Mouse (Mus musculus): Measurements from ENCODE around the gene Olfr1282. TPM values are rescaled to one million over a fixed set of nuclear protein-coding genes. Genes with fewer than 3 reads are reported as not detected.
"Not testable (repeated sequence)": the region's sequence is repeated elsewhere in the genome, so short reads cannot be mapped to it uniquely, and the experiment has no call there.

Gene Olfr1282
- not detected in 2 replicates for polyA plus RNA-seq (2012)

DNA sequence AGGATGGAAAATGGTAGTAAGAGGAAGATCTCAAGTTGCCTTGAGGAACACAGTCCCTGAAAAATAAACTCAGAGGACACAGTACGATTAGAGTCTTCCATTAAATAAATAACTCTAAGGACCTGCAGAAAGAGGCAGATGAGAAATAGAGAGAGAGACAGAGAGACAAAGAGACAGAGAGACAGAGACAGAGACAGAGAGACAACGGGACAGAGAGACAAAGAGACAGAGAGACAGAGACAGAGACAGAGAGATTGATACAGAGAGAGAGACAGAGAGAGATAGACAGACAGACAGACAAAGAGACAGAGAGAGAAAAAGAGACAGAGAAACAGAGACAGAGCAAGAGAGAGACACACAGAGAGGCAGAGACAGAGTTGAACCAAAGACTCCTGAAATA is at the start of gene Olfr1282:
Gene Olfr1282, minus strand, starts transcription at position 101 of the 400 bp plus-strand sequence.
- 0 out of 2 replicates have a peak, but pooled peaks cover 2% of the 10 kb centered on the region for H3K9me3 ChIP-seq (ENCODE audit: control insufficient read depth, low read length)
- H3K27me3 ChIP-seq (ENCODE audit: control insufficient read depth), result no peaks in the 10 kb centered on the region
- no peak within 1 kb of the TSS for H3K4me3 ChIP-seq (replicated peaks)
- no peak for TF ChIP-seq GATA1 (IDR thresholded peaks at IDR 0.05; ENCODE audit: low read length)
- no peak for TF ChIP-seq TAL1 (IDR thresholded peaks at IDR 0.05; ENCODE audit: low read length)
- no peaks in the 10 kb centered on the region for H3K4me1 ChIP-seq (ENCODE audit: control insufficient read depth)
- H3K36me3 ChIP-seq (ENCODE audit: control insufficient read depth), result no peaks in the 10 kb centered on the region

DNA sequence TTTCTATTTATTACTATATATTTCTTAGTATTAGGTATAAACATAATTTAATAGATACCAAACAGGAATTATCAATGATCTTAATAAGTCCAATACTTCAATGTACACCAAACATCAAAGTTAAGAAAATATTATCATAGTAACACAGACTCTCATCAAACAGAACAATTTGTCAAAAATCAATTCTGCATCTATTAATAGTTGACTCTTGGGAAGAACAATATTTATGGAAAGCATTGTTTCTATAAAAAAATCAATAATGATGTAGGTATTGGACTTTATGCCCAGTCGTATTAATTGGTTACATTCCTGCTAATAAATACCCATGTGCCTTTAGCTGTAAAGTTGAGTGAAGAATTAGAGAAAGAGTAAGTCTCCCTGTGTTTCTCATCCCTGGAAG is 39.3 kb upstream of the Olfr1282 start, which contains the start of gene Olfr1284:
Gene Olfr1284, plus strand, starts transcription at position 301 of the 400 bp plus-strand sequence.
- TF ChIP-seq GATA1 (IDR thresholded peaks at IDR 0.05; ENCODE audit: low read length), result no peak
- no peak for TF ChIP-seq TAL1 (IDR thresholded peaks at IDR 0.05; ENCODE audit: low read length)
- H3K4me1 ChIP-seq (ENCODE audit: control insufficient read depth), result no peaks in the 10 kb centered on the region
- H3K4me3 ChIP-seq (replicated peaks), result no peak within 1 kb of the TSS
- peaks cover 4% of the 10 kb centered on the region for H3K9me3 ChIP-seq (ENCODE audit: control insufficient read depth, low read length)
- no peaks in the 10 kb centered on the region for H3K36me3 ChIP-seq (ENCODE audit: control insufficient read depth)
- no peaks in the 10 kb centered on the region for H3K27me3 ChIP-seq (ENCODE audit: control insufficient read depth)

DNA sequence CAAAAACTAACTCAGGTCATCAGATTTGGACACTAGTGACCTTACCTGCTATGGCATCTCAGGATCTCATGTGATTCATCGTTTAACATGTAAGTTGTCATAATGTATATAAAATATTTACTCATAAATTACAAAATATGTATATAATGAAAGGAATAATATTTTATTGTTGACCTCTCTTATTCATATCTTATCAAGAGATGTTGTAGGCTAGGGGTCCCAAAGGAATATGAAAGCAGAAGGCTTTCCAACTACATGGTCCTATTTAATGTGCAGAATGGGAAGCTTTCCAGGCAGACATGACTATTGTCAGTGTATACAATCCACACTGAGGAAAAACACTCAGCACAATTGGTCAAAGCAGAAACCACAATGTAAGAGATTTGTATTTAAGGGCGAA is 30.6 kb upstream of the Olfr1282 start, which contains the start of gene Olfr1283:
Gene Olfr1283, plus strand, starts transcription at position 301 of the 400 bp plus-strand sequence.
- no peak for TF ChIP-seq TAL1 (IDR thresholded peaks at IDR 0.05; ENCODE audit: low read length)
- TF ChIP-seq GATA1 (IDR thresholded peaks at IDR 0.05; ENCODE audit: low read length), result no peak
- H3K4me3 ChIP-seq (replicated peaks), result no peak within 1 kb of the TSS
- H3K36me3 ChIP-seq (ENCODE audit: control insufficient read depth), result no peaks in the 10 kb centered on the region
- H3K4me1 ChIP-seq (ENCODE audit: control insufficient read depth), result no peaks in the 10 kb centered on the region
- H3K9me3 ChIP-seq (ENCODE audit: control insufficient read depth, low read length), result no peaks in the 10 kb centered on the region
- no peaks in the 10 kb centered on the region for H3K27me3 ChIP-seq (ENCODE audit: control insufficient read depth)

DNA sequence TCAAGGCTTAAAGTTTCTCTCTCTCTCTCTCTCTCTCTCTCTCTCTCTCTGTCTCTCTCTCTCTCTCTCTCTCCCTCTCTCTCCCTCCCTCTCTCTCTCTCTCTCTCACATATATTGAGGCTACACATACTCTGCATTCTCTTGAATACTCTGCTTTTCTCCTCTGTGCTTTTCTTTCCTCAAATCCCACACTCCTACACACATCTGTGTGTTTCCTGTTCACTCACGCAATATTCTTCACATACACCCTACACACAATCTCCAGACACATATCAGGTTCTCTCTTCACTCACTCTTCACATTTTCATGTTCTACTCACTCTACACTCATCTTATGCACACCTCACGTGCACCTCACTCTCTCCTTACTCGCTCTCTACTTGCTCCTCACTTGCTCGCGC is 2.2 kb downstream of the Olfr1282 start:
- H3K9me3 ChIP-seq (ENCODE audit: control insufficient read depth, low read length); H3K36me3 ChIP-seq (ENCODE audit: control insufficient read depth); H3K4me1 ChIP-seq (ENCODE audit: control insufficient read depth); H3K27me3 ChIP-seq (ENCODE audit: control insufficient read depth); H3K4me3 ChIP-seq (replicated peaks): not testable (repeated sequence)

DNA sequence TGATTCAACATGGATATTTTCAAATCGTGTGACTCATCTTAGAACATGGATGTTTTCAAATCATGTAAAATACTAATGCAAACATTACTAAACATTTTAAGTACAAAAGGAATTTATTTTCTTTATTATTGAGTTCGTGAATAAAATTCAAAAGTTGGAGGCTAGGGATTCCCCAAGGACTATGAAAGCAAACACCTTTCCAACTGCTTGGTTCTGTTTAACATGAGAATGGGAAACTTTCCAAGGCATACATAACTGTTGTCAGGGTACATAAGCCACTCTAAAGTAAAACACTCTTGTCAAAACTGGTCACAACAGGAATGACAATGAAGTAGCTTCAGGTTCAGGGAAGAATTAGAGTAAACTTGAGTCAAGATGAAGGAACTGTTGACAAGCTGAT is 9.7 kb downstream of the Olfr1282 start, which contains the start of gene Olfr1281:
Gene Olfr1281, plus strand, starts transcription at position 301 of the 400 bp plus-strand sequence.
- H3K9me3 ChIP-seq (ENCODE audit: control insufficient read depth, low read length), result no peaks in the 10 kb centered on the region
- H3K4me1 ChIP-seq (ENCODE audit: control insufficient read depth), result no peaks in the 10 kb centered on the region
- H3K27me3 ChIP-seq (ENCODE audit: control insufficient read depth), result no peaks in the 10 kb centered on the region
- H3K36me3 ChIP-seq (ENCODE audit: control insufficient read depth), result no peaks in the 10 kb centered on the region
- TF ChIP-seq GATA1 (IDR thresholded peaks at IDR 0.05; ENCODE audit: low read length) (no peak), TAL1 (IDR thresholded peaks at IDR 0.05; ENCODE audit: low read length) (no peak)
- H3K4me3 ChIP-seq (replicated peaks), result no peak within 1 kb of the TSS

- no peaks in the 10 kb centered on the region; the same call in 1 of the 2 replicates for H3K9me3 ChIP-seq (ENCODE audit: control insufficient read depth, low read length)
Measured at GRCm38 (mm10) chr2:111313717-111314116, 22.2 kb downstream of the Olfr1282 start, which contains the start of gene Olfr1280. Gene Olfr1280, plus strand, starts transcription at chr2:111314017.

DNA sequence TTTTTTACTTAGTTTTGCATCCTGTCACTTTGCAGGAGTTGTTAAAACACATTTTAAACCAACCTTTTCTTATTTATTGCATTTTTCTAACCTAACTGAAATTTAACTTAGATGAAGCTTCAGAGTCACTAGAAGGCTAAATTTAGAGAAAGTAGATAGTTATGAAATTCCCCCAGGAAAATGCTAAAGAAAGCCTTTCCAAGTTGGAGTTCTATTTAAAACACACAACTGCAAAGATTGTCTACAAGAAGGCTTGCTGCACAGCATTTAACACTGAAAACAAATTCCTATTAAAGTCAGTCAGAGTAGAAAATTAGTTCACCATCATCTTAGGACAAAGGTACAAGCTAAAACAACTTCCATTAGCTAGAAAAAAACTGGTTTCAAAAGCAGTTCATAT is 35.5 kb downstream of the Olfr1282 start, which contains the start of gene Olfr1279:
Gene Olfr1279, plus strand, starts transcription at position 262 of the 400 bp plus-strand sequence.
- Histone ChIP-seq H3K4me1 (ENCODE audit: control insufficient read depth) (no peaks in the 10 kb centered on the region), H3K36me3 (ENCODE audit: control insufficient read depth) (no peaks in the 10 kb centered on the region), H3K27me3 (ENCODE audit: control insufficient read depth) (no peaks in the 10 kb centered on the region), H3K4me3 (replicated peaks) (no peak within 1 kb of the TSS), H3K9me3 (ENCODE audit: control insufficient read depth, low read length) (peaks cover 3% of the 10 kb centered on the region; the same call in 1 of the 2 replicates)
- TF ChIP-seq GATA1 (IDR thresholded peaks at IDR 0.05; ENCODE audit: low read length), result no peak
- no peak for TF ChIP-seq TAL1 (IDR thresholded peaks at IDR 0.05; ENCODE audit: low read length)

More at GRCm38 (mm10) chr2:111313717-111314116, 22.2 kb downstream of the Olfr1282 start, which contains the start of gene Olfr1280:
- Histone ChIP-seq H3K4me3 (replicated peaks) (no peak within 1 kb of the TSS), H3K27me3 (ENCODE audit: control insufficient read depth) (no peaks in the 10 kb centered on the region), H3K4me1 (ENCODE audit: control insufficient read depth) (no peaks in the 10 kb centered on the region), H3K36me3 (ENCODE audit: control insufficient read depth) (no peaks in the 10 kb centered on the region)
- TF ChIP-seq GATA1 (IDR thresholded peaks at IDR 0.05; ENCODE audit: low read length), result no peak
- no peak for TF ChIP-seq TAL1 (IDR thresholded peaks at IDR 0.05; ENCODE audit: low read length)

- Histone ChIP-seq H3K27me3 (ENCODE audit: control insufficient read depth) (no peaks in the 10 kb centered on the region), H3K36me3 (ENCODE audit: control insufficient read depth) (no peaks in the 10 kb centered on the region), H3K4me3 (replicated peaks) (no peak overlapping the region), H3K9me3 (ENCODE audit: control insufficient read depth, low read length) (peaks cover 3% of the 10 kb centered on the region; the same call in 1 of the 2 replicates), H3K4me1 (ENCODE audit: control insufficient read depth) (no peaks in the 10 kb centered on the region)
- TF ChIP-seq GATA1 (IDR thresholded peaks at IDR 0.05; ENCODE audit: low read length), result no peak
- no peak for TF ChIP-seq TAL1 (IDR thresholded peaks at IDR 0.05; ENCODE audit: low read length)
Measured at GRCm38 (mm10) chr2:111298541-111298940, 37.3 kb downstream of the Olfr1282 start.

DNA sequence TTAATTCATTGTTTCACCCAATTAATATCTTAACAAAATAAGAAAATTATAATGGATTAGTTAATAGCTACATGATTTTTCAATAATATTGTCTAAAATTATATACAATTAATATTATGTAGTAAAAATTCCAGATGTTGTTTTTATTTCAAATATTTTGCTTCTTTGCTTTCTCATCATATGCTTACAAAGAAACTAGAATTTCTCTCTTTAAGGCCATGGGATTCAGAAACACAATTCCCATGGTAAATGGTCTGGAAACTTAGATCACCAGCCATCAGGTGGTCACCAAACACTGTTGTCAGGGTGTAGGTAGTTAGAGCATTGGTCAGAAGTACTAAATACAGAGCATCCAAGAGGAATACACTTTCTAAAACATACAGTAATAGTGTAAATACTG is 46.0 kb downstream of the Olfr1282 start, which contains the start of gene Olfr1278:
Gene Olfr1278, plus strand, starts transcription at position 301 of the 400 bp plus-strand sequence.
- Histone ChIP-seq H3K9me3 (ENCODE audit: control insufficient read depth, low read length) (0 out of 2 replicates have a peak, but pooled peaks cover 2% of the 10 kb centered on the region), H3K4me1 (ENCODE audit: control insufficient read depth) (no peaks in the 10 kb centered on the region), H3K36me3 (ENCODE audit: control insufficient read depth) (no peaks in the 10 kb centered on the region), H3K27me3 (ENCODE audit: control insufficient read depth) (no peaks in the 10 kb centered on the region), H3K4me3 (replicated peaks) (no peak within 1 kb of the TSS)
- TF ChIP-seq TAL1 (IDR thresholded peaks at IDR 0.05; ENCODE audit: low read length), result no peak
- no peak for TF ChIP-seq GATA1 (IDR thresholded peaks at IDR 0.05; ENCODE audit: low read length)

Other genes starting within 250 kb of the Olfr1282 start
- gene Gm13941, start 230.1 kb downstream of the Olfr1282 start, polyA plus RNA-seq (2012), result not detected in 2 replicates
- not detected in 2 replicates for gene Gm15130, start 183.1 kb downstream of the Olfr1282 start, polyA plus RNA-seq (2012)
- not detected in 2 replicates for gene 4930430A15Rik, start 106.5 kb downstream of the Olfr1282 start, polyA plus RNA-seq (2012)
- gene Olfr1275, start 100.8 kb downstream of the Olfr1282 start, polyA plus RNA-seq (2012), result not detected in 2 replicates
- gene Olfr1276, start 81.6 kb downstream of the Olfr1282 start, polyA plus RNA-seq (2012), result not detected in 2 replicates
- not detected in 2 replicates for gene Olfr1277, start 62.0 kb downstream of the Olfr1282 start, polyA plus RNA-seq (2012)
- not detected in 2 replicates for gene Olfr1278, start 45.9 kb downstream of the Olfr1282 start, polyA plus RNA-seq (2012)
- not detected in 2 replicates for gene Olfr1279, start 35.4 kb downstream of the Olfr1282 start, polyA plus RNA-seq (2012)
- not detected in 2 replicates for gene Olfr1280, start 22.1 kb downstream of the Olfr1282 start, polyA plus RNA-seq (2012)
- not detected in 2 replicates for gene Olfr1281, start 9.6 kb downstream of the Olfr1282 start, polyA plus RNA-seq (2012)
- not detected in 2 replicates for gene Olfr1283, start 30.7 kb upstream of the Olfr1282 start, polyA plus RNA-seq (2012)
- gene Olfr1284, start 39.4 kb upstream of the Olfr1282 start, polyA plus RNA-seq (2012), result not detected in 2 replicates
- gene Olfr1286, start 87.0 kb upstream of the Olfr1282 start, polyA plus RNA-seq (2012), result not detected in 2 replicates
- gene Olfr1287, start 113.1 kb upstream of the Olfr1282 start, polyA plus RNA-seq (2012), result not detected in 2 replicates
- gene Olfr1288, start 138.0 kb upstream of the Olfr1282 start, polyA plus RNA-seq (2012), result not detected in 2 replicates
- not detected in 2 replicates for gene Olfr1289, start 144.7 kb upstream of the Olfr1282 start, polyA plus RNA-seq (2012)
- gene Olfr1290, start 157.8 kb upstream of the Olfr1282 start, polyA plus RNA-seq (2012), result not detected in 2 replicates
- 0.01 TPM in 1 of 2 replicates, not detected in the other for gene Olfr1291-ps1, start 161.1 kb upstream of the Olfr1282 start, polyA plus RNA-seq (2012)
- gene Olfr1293-ps, start 189.1 kb upstream of the Olfr1282 start, polyA plus RNA-seq (2012), result not detected in 2 replicates
- not detected in 2 replicates for gene Olfr1294, start 204.2 kb upstream of the Olfr1282 start, polyA plus RNA-seq (2012)
- not detected in 2 replicates for gene Olfr1295, start 233.6 kb upstream of the Olfr1282 start, polyA plus RNA-seq (2012)

Measured in erythroblast, embryonic 14.5 days (primary cell).